Mouse (Mus musculus) layer of hippocampus, adult 9-10 months (tissue): ENCODE results near the gene Cit.
"Not testable (repeated sequence)": the region's sequence is repeated elsewhere in the genome, so short reads cannot be mapped to it uniquely, and the experiment has no call there.

Source experiments
- DNase-seq: peaks from one replicate; pipeline ENCODE4 v3.0.0; 2022; ENCODE audit warnings: low spot score

The Cit gene

DNA sequence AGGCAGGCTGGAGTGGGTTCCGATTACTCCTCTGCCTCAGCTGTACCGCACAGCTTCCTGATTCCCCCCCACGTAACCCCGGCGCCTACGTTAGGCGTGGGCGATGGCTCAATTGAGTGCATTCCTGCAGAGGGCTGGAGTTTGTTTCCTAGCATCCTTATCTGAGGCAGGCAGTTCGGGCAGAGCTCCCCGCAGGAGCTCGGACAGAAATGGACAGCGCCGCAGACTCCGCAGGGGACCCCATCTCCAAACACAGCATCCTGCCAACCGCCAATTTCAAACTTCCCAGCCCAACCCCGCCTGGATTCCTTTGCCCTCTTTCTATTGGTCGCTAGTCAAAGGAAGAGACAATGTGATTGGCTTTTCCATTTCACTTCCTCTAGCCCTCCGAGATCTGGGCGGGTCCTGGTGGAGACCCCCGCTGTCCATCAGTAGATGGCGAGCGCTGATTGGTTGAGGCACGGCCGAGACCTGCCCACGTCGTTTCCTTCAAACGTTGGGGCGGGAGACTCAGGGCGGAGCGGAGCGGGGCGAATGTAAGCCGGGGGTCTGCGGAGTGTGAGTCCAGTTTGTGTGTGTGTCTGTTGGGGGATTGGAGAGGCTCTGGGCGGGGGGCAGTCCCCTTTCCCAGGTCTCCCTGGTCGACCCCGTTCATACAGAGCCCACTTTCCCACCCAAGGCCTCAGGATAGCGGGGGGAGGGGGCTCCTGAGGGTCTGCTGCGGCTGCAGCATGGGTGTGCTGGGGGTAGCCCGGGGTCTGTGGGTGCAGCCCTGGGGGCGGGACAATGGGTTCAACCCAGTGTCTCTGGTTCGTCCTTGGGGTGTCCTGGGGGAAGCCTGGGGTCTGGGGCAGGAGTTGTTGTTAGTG lies at the start of gene Cit:
TSS of gene Cit (plus strand) at position 513 of the 869 bp plus-strand sequence.
- DNase-seq = peak; percentile 49

GRCm38 (mm10) chr5:115799016-115799894 lies 45.8 kb upstream of the Cit start:
- no peak for DNase-seq

- no peak for DNase-seq
These were observed 45.2 kb upstream of the Cit start for GRCm38 (mm10) chr5:115799895-115800232.

GRCm38 (mm10) chr5:115812262-115812661 lies 32.8 kb upstream of the Cit start:
- DNase-seq = no peak

DNA sequence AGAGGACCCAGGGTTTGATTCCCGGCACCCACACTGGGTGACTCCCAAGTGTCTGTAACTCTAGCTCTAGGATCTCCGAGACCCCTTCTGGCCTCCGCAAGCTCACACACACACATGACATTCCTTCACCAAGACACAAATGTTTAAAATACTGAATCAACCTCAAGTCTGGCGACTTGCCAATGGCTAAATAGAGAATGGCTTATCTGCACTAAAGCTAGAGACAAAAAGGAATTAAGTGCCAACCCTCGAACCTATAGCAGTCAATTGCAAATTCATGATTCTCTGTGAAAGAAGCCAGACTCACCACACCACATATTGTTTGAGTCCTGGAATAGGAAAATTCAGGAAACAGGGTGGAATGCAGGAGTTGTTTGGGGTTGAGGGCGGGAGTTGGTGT lies 28.1 kb upstream of the Cit start:
- DNase-seq = no peak

GRCm38 (mm10) chr5:115817655-115818054 lies 27.4 kb upstream of the Cit start:
- not testable (repeated sequence) for DNase-seq

- DNase-seq = no peak
These were observed 25.1 kb upstream of the Cit start for GRCm38 (mm10) chr5:115819966-115820365.

GRCm38 (mm10) chr5:115821200-115821599 lies 23.9 kb upstream of the Cit start:
- DNase-seq = no peak

DNA sequence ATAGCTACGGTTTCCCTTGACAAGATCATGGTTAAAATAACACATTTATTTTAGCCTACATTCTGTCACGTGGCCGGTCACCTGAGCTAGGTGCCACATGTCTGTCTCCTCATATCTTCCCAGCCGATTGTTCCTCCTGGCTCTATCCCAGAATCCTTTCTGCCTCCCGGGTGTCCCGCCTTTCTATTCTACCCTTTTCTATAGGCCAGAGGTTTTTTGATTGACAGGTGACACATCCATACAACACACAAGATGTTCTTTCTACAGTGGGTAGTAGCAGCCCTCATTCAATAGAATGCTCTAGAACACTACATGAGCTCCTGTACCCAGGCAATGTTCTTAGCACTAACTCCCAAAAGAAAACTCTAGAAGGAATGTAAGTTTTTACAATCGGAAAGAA lies 23.2 kb upstream of the Cit start:
- no peak for DNase-seq

GRCm38 (mm10) chr5:115832754-115833153 lies 12.3 kb upstream of the Cit start:
- DNase-seq = no peak

- DNase-seq = not testable (repeated sequence)
These were observed 11.3 kb upstream of the Cit start for GRCm38 (mm10) chr5:115833806-115834205.

DNA sequence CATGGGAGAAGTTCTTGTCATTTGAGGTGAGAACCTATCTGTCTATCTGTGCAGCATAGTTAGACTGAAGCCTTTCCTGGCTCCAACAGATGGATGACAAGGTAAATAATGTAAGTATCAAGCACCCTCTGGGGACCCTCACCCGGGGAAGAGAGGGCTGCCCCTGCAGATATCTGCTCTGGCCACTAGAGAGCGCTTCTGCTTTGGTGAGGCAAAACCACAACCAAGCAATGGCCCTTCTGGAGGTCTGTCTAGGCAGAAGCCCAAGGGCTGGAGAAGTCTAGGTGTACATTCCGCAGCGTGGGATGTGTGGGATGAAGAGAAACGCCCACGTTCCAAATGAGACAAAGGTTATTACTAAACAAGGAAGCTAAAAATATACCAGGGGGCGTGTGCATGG lies 9.8 kb upstream of the Cit start:
- no peak for DNase-seq

DNA sequence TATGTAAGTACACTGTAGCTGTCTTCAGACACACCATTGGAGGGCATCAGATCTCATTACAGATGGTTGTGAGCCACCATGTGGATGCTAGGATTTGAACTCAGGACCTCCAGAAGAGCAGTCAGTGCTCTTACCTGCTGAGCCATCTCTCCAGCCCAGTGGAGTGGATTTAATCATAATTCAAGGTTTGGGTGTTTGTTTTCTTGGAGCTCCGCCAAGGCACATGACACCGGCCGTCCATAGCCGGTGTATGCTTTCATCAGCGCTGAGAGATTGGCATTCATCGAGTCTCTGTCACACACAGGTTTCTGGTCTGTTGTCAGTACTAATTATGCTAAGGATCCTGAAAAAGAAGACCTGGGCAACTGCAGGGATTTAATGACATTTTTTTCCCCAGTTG lies 7.0 kb upstream of the Cit start:
- DNase-seq = no peak

DNA sequence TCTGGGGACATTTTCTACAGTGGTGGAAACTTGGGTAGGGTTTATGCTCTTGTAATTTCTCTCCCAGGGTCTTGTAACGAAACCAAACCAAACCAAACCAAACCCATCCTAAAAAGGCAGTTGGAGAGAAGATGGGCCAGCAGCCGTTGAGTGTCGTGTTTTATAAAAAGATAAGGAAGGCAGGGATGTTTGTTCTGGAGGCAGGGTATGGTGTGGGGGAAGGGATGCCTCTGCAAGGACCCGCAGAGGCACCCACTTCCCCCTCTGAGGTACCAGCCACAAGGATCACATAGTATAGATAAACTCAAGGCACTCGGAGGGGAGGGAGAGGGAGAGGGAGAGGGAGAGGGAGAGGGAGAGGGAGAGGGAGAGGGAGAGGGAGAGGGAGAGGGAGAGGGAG lies 4.6 kb upstream of the Cit start:
- no peak for DNase-seq

DNA sequence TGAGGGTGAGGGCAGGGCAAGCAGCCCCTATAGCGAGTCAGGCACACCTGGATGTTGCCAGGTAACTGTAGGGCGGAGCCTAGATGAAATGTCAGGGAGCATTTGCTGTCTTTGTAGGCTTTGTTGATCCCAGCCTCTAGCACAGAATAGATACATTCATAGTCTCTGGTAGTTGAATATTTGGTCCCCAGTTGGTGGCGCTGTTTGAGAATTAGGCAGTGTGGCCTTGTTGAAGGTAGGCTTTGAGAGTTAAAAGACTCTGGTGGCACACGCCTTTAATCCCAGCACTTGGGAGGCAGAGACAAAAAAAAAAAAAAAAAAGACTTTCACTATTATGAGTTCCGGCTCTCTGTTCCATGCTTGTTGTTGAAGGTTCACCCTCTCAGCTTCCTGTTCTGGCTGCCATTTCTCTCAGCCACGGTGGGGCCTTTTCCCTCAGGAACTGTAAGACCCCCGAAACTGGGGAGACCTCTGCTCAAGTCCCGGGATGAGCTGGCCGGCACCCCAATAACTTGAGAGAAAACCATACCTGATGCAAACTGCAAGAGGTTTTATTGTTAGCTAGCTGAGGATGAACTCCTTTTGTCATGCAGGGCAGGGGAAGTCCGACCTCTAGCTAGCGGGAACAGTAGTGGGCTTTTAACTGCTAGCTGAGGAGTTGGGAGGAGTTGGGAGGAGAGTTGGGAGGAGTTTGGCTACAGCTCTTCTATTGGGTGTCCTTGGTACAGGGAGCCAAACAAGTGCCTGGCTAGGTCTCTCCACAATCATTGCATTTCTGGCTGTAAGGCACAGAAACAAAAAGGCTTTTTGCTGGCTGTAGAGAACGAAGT lies 3.9 kb upstream of the Cit start:
- no peak for DNase-seq

GRCm38 (mm10) chr5:115844368-115844765 lies 711 bp upstream of the Cit start:
- no peak for DNase-seq

DNA sequence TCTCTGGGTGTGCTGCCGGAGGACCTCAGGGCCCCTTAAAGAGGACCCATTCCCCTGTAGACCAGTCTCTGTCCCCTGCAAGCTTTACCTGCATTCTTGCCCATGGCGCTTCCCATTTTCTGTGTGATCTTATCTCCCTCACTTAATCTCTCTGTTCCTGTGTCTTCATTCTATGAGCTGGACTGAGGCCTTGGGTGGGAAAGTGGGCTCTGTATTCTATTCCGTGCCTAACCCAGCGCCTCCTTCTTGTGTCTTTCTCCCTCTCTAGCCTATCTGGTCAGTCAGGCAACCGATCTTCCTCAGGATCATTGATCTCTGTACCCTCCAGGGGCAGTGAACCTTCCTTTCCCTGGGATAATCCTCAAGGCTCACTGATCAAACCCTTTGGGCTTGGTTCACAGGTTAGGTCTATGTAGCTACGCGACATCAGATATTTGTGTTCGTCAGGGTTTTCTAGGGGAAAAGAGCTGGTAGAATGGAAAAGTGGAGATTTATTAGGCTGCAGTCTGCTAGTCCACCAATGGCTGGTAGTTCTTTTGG lies 627 bp downstream of the Cit start:
- DNase-seq = no peak

- no peak for DNase-seq
These were observed 2.1 kb downstream of the Cit start for GRCm38 (mm10) chr5:115847166-115847565.

GRCm38 (mm10) chr5:115848463-115848862 lies 3.4 kb downstream of the Cit start:
- DNase-seq = no peak

DNA sequence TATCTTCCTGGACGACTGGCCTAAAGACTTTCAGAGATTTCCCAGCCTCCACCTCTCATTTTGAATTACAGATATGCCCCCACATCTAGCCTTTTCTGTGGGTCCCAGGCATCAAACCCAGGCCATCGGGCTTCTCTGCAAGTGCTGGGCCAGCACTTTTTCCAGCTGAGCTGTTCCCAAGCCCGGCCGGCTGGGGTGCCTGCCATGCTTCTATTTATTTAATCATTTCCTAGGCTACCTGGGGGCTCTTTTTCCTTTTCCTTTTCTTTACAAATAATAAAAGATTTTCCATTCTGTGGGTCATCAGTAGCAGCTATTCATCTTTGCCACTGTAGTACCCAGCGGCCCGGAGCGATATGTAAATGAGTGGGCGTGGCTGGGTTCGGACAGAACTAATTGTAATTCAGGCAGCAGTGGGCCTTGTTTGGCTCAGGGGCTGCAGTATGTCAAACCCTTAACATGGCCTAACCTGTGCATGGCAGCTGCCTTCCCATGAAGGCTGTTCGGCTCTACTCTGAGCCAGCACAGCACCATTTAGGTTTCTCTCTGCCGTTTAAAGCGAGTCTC lies 4.3 kb downstream of the Cit start:
- no peak for DNase-seq

DNA sequence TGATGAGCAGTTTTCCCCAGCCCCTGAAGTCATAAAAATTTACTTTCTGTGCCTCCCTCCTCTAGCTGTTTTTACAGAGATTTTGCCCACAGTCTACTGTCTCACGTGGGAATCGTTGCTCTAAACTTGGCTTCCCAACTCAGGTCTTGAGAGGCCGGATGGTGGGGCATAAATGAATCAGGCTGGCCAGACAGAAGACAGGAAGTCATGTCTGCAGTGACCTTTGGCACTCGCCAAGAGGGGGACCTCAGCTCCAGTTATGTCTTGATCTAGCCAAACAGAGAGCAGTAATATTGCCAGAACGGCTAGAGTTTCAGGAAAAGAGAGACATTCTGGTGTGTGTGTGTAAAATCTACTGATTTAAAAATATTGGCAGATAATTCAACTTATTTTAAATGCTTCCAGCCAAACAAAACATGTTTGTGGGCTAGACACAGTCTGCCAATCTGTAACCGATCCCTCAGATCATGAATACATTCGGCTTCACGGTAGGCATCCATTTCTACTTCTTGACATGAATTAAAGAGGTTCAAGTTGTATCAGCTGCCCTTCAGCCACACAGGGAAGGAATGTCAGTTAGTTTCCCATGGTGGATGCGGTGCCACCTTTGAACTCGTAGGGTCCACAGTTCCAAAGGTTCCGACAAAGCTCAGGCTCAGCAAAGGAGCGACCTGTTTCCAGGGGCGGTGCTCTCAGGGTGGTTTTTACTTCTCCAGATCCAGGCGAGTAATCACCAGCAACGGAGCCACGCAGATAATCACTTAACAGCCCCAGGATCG lies 5.4 kb downstream of the Cit start:
- DNase-seq = no peak
